Mouse (Mus musculus): ENCODE results near the gene Prdm12. TPM values are rescaled to one million over a fixed set of nuclear protein-coding genes. Genes with fewer than 3 reads are reported as not detected.
A peak's percentile ranks its signal among the peaks of the same experiment; 100 is the strongest.

Prdm12 gene
- total RNA-seq (2021): not detected

GRCm38 (mm10) chr2:31639901-31640608, at the start of gene Prdm12:
TSS of gene Prdm12 (plus strand) at chr2:31640037.
- no peak for DNase-seq
- intact Hi-C loops (cut with DNase I): no loop called here

- intact Hi-C loops (cut with DNase I): no loop called here
These were observed 47.9 kb upstream of the Prdm12 start for GRCm38 (mm10) chr2:31591799-31592484.

GRCm38 (mm10) chr2:31607555-31607954, 32.3 kb upstream of the Prdm12 start:
- intact Hi-C loops (cut with DNase I): no loop called here
- DNase-seq: no peak

More at GRCm38 (mm10) chr2:31591799-31592484, 47.9 kb upstream of the Prdm12 start:
- no peak for DNase-seq

GRCm38 (mm10) chr2:31609859-31610261, 30.0 kb upstream of the Prdm12 start:
- intact Hi-C loops (cut with DNase I): no loop called here

GRCm38 (mm10) chr2:31610922-31611321, 28.9 kb upstream of the Prdm12 start:
- DNase-seq: no peak
- intact Hi-C loops (cut with DNase I): no loop called here

More at GRCm38 (mm10) chr2:31609859-31610261, 30.0 kb upstream of the Prdm12 start:
- DNase-seq: no peak

GRCm38 (mm10) chr2:31611400-31611799, 28.4 kb upstream of the Prdm12 start:
- intact Hi-C loops (cut with DNase I): no loop called here

GRCm38 (mm10) chr2:31612627-31613026, 27.2 kb upstream of the Prdm12 start:
- intact Hi-C loops (cut with DNase I): no loop called here
- DNase-seq: no peak

More at GRCm38 (mm10) chr2:31611400-31611799, 28.4 kb upstream of the Prdm12 start:
- DNase-seq: no peak

GRCm38 (mm10) chr2:31613781-31614180, 26.1 kb upstream of the Prdm12 start:
- no peak for DNase-seq
- intact Hi-C loops (cut with DNase I): no loop called here

GRCm38 (mm10) chr2:31618484-31619161, 21.2 kb upstream of the Prdm12 start:
- intact Hi-C loops (cut with DNase I): no loop called here
- no peak for DNase-seq

GRCm38 (mm10) chr2:31619208-31619607, 20.6 kb upstream of the Prdm12 start:
- DNase-seq: no peak
- intact Hi-C loops (cut with DNase I): no loop called here

GRCm38 (mm10) chr2:31633531-31633930, 6.3 kb upstream of the Prdm12 start:
- intact Hi-C loops (cut with DNase I): no loop called here
- no peak for DNase-seq

GRCm38 (mm10) chr2:31635281-31636137, 4.3 kb upstream of the Prdm12 start:
- intact Hi-C loops (cut with DNase I): no loop called here
- DNase-seq: no peak

GRCm38 (mm10) chr2:31636138-31636741, 3.6 kb upstream of the Prdm12 start:
- DNase-seq: no peak
- intact Hi-C loops (cut with DNase I): no loop called here

- intact Hi-C loops (cut with DNase I): no loop called here
- no peak for DNase-seq
These were observed 3.1 kb upstream of the Prdm12 start for GRCm38 (mm10) chr2:31636742-31637141.

GRCm38 (mm10) chr2:31637311-31637710, 2.5 kb upstream of the Prdm12 start:
- DNase-seq: no peak
- intact Hi-C loops (cut with DNase I): no loop called here

- intact Hi-C loops (cut with DNase I): no loop called here
- peak in 1 of 2 experiments; percentile 41 for DNase-seq
These were observed 2.0 kb upstream of the Prdm12 start for GRCm38 (mm10) chr2:31637807-31638206.

- DNase-seq: no peak
- intact Hi-C loops (cut with DNase I): no loop called here
These were observed 1.0 kb upstream of the Prdm12 start for GRCm38 (mm10) chr2:31638581-31639465.

GRCm38 (mm10) chr2:31639466-31639760, 424 bp upstream of the Prdm12 start:
- no peak for DNase-seq
- intact Hi-C loops (cut with DNase I): no loop called here
